Mouse (Mus musculus) urinary bladder, postnatal 4 days (tissue): Measurements from ENCODE around the gene Chrdl2.

Source experiments
- DNase-seq, 2 experiments: peaks; one replicate each; pipeline ENCODE4 v3.0.0; 2021 to 2022; ENCODE audit warnings: low spot score in 2 of 2

Chrdl2 gene

GRCm38 (mm10) chr7:99982256-99983242, 23.4 kb upstream of the Chrdl2 start:
- no peak for DNase-seq

- peak; percentile 51 to 76 for DNase-seq
Measured at GRCm38 (mm10) chr7:99988725-99989124, 17.2 kb upstream of the Chrdl2 start.

DNA sequence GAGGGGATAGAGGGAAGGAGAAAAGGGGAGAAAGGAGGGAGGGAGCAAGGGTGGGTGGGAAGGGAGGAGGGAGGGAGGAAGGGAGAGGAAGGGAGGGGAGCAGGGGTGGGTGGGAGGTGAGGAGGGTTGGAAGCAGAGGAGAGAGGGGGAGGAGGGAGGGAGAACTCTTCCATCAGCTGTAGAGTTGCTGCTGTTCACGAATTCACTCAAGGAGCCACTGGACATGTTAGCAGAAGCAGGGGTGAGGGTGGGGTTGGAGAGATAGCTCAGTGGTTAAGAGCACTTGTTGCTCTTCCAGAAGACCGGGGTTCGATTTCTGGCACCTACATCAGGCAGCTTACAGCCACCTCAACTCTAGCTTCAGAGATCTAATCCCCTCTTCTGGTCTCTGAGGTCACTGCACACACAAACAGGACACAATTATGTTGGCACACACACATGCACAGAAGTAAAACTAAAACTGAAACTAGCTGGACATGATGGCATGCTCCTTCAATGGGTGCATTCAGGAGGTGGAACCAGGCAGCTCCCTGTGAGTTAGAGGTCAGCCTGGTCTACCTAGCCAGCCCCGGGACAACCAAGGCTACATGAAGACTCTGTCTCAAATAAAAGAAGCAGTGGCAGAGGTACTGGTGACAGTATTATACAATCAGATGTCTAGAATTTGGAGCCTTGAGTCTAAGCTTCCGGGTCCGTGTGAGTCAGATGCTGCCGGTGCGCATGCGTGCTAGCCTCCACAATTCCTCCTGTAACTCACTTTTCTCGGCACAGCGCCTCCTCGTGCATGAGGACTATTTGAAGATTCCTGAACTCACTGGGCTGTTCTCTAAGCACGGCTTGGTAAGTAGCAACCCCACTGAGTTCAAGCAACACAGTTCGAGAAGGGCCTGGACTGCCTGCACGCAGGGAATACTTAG, 15.9 kb upstream of the Chrdl2 start:
- no peak for DNase-seq

DNA sequence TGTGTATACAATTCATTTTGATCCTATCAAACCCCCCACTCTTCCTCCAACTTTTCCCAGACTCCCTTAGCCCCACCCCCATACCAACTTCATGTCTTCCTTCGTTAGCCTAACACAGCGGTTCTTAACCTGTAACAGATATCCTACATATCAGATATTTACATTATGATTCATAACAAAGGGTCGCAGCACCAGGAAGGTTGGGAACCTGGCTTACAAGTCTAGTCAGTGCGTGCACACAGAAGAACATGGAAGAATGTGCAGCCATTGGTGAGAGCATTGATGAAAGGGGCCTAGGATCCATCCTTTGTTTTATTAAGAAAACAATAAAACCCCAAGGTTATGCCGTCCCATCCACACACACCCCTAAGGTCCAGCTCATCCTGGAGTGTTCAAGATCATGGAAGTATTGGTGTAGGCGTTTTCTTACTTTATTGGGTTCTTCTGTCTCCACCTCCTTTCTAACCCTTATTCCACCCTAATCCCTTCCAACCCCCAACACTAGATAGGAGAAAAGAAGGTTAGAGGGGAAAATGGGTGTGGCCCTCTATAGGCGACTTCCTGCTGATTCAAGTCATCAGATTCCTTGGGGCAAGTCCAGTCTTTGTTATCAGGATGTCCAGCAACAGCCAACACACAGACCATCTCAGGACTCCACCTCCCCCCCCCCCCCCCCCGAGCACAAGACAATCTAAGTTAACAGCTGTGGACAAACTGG, 14.8 kb upstream of the Chrdl2 start:
- no peak for DNase-seq

DNA sequence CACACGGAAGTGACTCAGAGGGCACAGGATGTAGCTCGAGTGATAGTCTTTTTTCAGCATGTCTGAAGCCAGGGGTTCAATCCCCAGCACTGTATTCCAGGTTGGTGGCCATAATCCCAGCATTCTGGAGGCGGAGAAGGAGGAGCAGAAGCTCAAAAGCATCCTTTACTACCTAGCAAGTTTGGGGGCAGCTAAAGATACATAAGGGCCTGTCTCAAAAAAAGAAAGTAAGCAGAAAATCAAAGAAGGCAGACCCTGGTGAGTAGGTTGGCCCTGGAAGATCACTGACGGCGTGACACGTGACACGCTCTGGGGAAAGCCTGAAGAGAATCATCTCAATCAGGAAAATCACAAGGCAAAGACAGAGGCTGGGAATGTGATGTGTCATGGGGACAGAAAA, 12.8 kb upstream of the Chrdl2 start:
- DNase-seq = no peak

GRCm38 (mm10) chr7:99995186-99995585, 10.8 kb upstream of the Chrdl2 start:
- DNase-seq = no peak

- DNase-seq = no peak
Measured at GRCm38 (mm10) chr7:99998668-99999067, 7.3 kb upstream of the Chrdl2 start.

- DNase-seq = no peak
Measured at GRCm38 (mm10) chr7:100003781-100004180, 2.2 kb upstream of the Chrdl2 start.

DNA sequence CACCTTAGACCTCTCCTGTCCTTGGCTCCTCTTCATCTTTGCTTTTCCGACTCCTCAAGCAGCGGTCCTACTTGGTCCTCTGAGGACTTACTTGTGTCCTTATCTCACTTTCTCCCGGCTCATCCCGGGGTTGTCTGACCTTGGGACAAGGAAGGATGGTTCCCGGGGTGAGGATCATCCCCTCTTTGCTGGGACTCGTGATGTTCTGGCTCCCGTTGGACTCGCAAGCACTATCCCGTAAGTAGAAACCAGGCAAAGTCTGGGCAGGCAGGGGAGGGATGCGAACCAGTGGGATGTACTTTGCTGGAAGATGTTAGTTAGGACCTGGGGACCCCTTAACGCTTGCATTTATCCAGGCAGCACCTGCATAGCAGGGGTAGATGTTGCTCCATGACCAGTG, 439 bp downstream of the Chrdl2 start:
- no peak for DNase-seq

DNA sequence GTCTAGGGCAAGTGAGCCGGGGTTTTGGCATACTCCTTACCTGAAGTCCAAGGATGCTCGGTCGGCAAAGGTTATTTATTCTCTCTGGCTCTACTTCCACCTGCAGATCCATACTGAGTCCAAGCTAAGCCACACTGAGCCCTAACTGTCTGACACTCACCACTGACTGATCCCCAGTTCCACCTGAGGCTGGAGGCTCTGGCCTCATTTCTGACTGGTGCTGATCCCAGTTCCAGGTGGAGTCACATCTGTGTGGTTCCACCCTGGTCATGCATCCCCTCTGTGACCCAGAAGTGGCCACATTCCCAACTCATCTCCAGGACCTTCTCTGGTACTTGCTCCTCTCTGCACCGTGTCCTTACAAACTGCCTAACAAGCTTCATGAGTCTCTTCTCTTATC, 2.8 kb downstream of the Chrdl2 start:
- no peak for DNase-seq

GRCm38 (mm10) chr7:100009640-100010039, 3.7 kb downstream of the Chrdl2 start:
- peak in 1 of 2 experiments; percentile 70 for DNase-seq

DNA sequence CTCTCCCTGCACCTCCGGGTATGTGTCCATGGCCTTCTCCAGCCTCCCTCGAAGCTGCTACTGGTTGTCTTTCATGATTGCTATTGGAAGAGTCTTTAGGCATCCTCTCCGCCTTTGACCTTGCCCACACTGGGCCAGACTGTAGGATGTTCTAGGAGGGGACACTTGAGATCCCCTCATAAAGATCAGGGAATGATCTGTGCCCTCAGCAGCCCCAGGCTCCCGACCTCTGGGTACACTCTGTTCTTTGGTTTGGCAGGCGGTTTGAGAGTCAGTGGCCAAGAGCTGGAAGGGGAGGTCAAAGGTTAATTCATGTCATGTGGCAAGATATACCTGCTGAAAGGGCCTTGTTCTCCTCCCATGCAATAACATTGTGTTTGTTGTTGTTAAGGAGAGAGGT, 4.7 kb downstream of the Chrdl2 start:
- DNase-seq = no peak

DNA sequence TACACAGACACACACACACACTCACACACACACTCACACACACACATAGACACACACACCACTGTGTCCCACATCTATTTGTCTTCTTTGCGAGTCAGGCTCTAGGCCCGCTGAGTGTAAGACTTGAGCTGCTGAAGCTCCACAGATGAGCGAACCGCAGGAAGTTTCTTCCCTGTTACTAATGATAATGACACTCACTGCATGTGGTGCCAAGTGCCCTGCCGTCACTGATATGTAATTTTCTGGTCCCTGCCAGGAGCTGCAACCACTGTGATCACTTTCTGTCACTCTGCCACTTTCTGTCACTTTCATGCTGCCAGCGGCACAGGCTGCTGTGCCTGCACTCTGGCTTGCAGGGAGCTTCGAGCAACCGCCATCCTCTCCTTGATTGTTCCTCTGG, 6.1 kb downstream of the Chrdl2 start:
- no peak for DNase-seq

- DNase-seq = no peak
Measured at GRCm38 (mm10) chr7:100012515-100012914, 6.5 kb downstream of the Chrdl2 start.

GRCm38 (mm10) chr7:100014123-100014600, 8.2 kb downstream of the Chrdl2 start:
- no peak for DNase-seq

DNA sequence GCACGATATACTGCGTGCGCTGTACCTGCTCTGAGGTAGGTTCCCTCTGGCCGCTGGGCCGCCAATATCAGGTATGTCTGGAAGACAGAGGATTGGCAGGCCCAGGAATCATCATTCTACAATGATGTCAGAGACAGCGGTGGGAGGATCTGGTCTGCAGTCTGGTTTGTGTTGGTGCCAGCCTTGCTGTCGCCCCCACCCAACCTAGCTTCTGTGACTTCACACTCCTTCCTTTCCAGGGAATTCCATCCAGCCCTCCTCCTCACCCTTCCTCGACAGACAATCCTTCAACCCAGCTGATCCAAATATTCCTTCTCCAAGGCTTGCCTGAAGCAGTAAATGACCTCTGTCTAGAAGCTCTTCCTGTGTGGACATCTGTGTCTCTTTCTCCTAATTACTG, 11.1 kb downstream of the Chrdl2 start:
- no peak for DNase-seq

- DNase-seq = no peak
Measured at GRCm38 (mm10) chr7:100027353-100027752, 21.4 kb downstream of the Chrdl2 start.

DNA sequence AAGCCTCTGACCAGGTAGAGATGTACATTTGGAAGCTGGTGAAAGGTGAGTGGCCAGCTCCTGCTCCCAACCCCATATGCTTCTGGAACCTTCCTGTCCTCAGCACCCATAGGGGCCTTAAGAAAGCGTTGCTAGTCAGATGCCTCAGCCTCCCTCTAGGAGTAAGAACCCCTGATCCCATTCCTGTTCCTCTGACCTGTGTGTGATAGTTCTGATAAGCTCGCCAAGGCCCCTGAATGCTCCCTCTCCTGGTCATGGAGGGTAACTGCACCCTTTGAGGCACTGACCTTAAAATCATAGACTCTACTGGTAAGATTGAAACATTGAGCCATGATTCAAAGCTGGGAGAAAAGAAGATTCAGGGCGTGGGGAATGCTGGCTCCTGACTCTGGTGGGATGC, 23.3 kb downstream of the Chrdl2 start:
- no peak for DNase-seq

DNA sequence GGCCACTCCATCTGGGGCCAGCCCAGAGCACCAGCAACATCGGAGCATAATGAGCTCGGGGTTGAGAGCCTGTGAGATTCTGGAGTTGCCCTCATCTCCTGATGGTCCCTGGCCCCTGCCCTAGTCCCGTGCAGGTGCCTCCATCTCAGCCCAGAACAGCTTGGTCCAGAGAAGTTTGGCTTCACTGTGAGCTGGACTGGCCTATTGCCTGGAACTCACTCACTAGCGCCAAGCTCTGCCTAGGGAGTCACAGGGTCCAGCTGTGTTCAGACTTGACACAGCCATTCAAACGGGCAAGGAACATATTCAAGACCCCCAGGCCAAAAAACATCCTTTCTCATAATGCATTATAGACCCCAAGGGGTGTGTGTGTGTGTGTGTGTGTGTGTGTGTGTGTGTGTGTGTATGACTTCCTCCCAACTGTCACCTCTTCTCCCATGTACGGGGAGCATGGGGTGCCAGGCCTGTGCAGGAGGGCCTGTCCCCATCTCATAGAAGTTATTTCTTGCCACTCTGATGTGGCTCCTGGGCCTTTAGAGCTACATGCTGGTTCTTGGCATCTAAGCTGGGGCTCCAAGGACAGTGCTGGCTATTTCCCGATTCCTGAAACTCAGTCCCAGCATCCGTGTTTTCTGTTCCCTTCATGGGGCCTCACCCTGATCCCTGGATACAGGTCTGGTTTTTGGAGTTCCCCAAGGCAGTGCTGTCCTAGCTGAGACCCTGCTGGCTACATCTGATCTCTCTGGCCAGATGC, 25.2 kb downstream of the Chrdl2 start:
- DNase-seq = no peak

DNA sequence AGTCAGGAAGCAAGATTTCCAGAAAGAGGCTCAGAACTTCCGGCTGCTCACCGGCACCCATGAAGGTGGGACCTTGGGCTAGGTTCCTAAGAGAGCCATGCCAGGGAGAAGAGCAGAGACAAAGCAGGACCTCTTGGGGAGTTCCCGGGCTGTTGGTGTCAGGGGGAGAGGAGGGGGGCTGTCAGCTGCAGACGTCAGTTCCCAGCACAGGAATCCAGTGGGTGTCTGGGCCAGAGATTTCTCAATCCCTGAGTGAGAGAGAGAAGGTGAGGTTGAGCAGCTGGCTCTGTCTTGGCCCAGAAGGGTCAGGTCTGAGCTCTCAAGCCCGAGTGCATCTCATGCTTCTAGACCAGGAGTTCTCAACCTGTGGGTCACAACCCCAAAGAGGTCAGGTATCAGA, 27.7 kb downstream of the Chrdl2 start:
- DNase-seq = no peak
